ENCODE assay signal across 17 mouse cellular contexts in genomic region chr14:24227015-24227414, GRCm38 (mm10). TPM values are rescaled to one million over a fixed set of nuclear protein-coding genes. Genes with fewer than 3 reads are reported as not detected.
"Had no signal": no experiment of that assay in that cellular context is flagged by ENCODE, and none has a peak within 500 bp of the region (broad histone marks: within the 10 kb centered on the region; RNA-seq: fewer than 3 reads in every experiment).

No protein-coding gene starts in this region.

- H3K9ac ChIP-seq: liver, embryonic 15.5 days; lung, embryonic 14.5 days; midbrain, embryonic 13.5 days; midbrain, embryonic 15.5 days; neural tube, embryonic 12.5 days had no signal

- H3K27me3 ChIP-seq: liver, embryonic 15.5 days; midbrain, embryonic 13.5 days; midbrain, embryonic 15.5 days; neural tube, embryonic 12.5 days had no signal

- H3K4me2 ChIP-seq: liver, embryonic 15.5 days; lung, embryonic 14.5 days; midbrain, embryonic 11.5 days; midbrain, embryonic 13.5 days; midbrain, embryonic 15.5 days; neural tube, embryonic 12.5 days had no signal

- H3K36me3 ChIP-seq: liver, embryonic 15.5 days; midbrain, embryonic 15.5 days; neural tube, embryonic 12.5 days had no signal

- H3K27ac ChIP-seq: liver, embryonic 15.5 days; midbrain, embryonic 13.5 days; midbrain, embryonic 15.5 days; neural tube, embryonic 12.5 days had no signal

- H3K4me1 ChIP-seq: megakaryocyte, embryonic 14.5 days; midbrain, embryonic 15.5 days; neural tube, embryonic 12.5 days had no signal

- H3K9me3 ChIP-seq: liver, embryonic 15.5 days; megakaryocyte, embryonic 14.5 days; midbrain, embryonic 13.5 days; midbrain, embryonic 15.5 days; neural tube, embryonic 12.5 days had no signal

- H3K4me3 ChIP-seq: liver, embryonic 15.5 days; megakaryocyte, embryonic 14.5 days; midbrain, embryonic 13.5 days; midbrain, embryonic 15.5 days; neural tube, embryonic 12.5 days had no signal

- DNase-seq: lung, adult 18-20 months; lung, embryonic 14.5 days; lung, postnatal 10 days; lung, postnatal 4 days; right cerebral cortex, postnatal 25 days; right cerebral cortex, postnatal 4 days; spleen, adult 18-20 months; thymus, adult 18-20 months; thymus, postnatal 14 days; thymus, postnatal 36 days had no signal

- ATAC-seq: midbrain, embryonic 13.5 days; midbrain, embryonic 15.5 days had no signal

RNA-seq across cellular contexts. Expression of gene Dlg5, which starts 18.7 kb away (rescaled TPM):
- total RNA-seq: neutrophil, adult 5-6 weeks had no signal
